Mouse (Mus musculus) MEL (cell line): ENCODE data around the gene Palm3. TPM values are rescaled to one million over a fixed set of nuclear protein-coding genes. Genes with fewer than 3 reads are reported as not detected.
A peak's percentile ranks its signal among the peaks of the same experiment; 100 is the strongest.

Source experiments
- DNase-seq: peaks from one replicate; pipeline ENCODE4 v3.0.0; 2011; ENCODE audit warnings: low read depth, low spot score
- H3K27ac ChIP-seq: 2 replicates; pipeline ENCODE4 v1.5.1; 2012; ENCODE audit warnings: low read depth, mild to moderate bottlenecking, control low read depth, low read length, moderate library complexity; ENCODE audit not compliant: control insufficient read depth
- H3K27me3 ChIP-seq, 2 experiments: fragments of 150-350 bp in 1 of 2; sonication (generic) in 1 of 2; 2 replicates each; pipeline ENCODE4 v1.6.1; 2012; ENCODE audit warnings: low read length in 2 of 2, mild to moderate bottlenecking in 2 of 2, improper control_type of control experiment in 1 of 2, moderate library complexity in 1 of 2; ENCODE audit not compliant: insufficient read depth in 2 of 2, control insufficient read depth in 1 of 2
- H3K36me3 ChIP-seq, 2 experiments: 2 replicates each; pipeline ENCODE4 v1.6.1; 2012 to 2014; ENCODE audit warnings: low read length in 2 of 2, improper control_type of control experiment in 1 of 2, inconsistent platforms in 1 of 2, mild to moderate bottlenecking in 1 of 2; ENCODE audit not compliant: insufficient read depth in 2 of 2, control insufficient read depth in 1 of 2
- H3K4me1 ChIP-seq, 2 experiments: fragments of 150-350 bp in 1 of 2; sonication (generic) in 1 of 2; 2 replicates each; pipeline ENCODE4 v1.6.1; 2012; ENCODE audit warnings: low read length in 2 of 2, improper control_type of control experiment in 1 of 2, mild to moderate bottlenecking in 1 of 2; ENCODE audit not compliant: insufficient read depth in 2 of 2, control insufficient read depth in 1 of 2
- H3K4me3 ChIP-seq, 2 experiments: fragments of 150-350 bp in 1 of 2; sonication (generic) in 1 of 2; 2 replicates each; pipeline ENCODE4 v1.5.1; 2012; ENCODE audit warnings: low read depth in 2 of 2, low read length in 2 of 2, mild to moderate bottlenecking in 2 of 2, moderate library complexity in 2 of 2, control low read depth in 1 of 2, improper control_type of control experiment in 1 of 2; ENCODE audit not compliant: control insufficient read depth in 1 of 2, insufficient read depth in 1 of 2
- H3K79me2 ChIP-seq: 2 replicates; pipeline ENCODE4 v1.6.1; 2012; ENCODE audit warnings: mild to moderate bottlenecking, low read length, moderate library complexity; ENCODE audit not compliant: control insufficient read depth, poor library complexity, insufficient read depth
- H3K9ac ChIP-seq: 2 replicates; pipeline ENCODE4 v1.6.1; 2012; ENCODE audit warnings: low read depth, mild to moderate bottlenecking, control low read depth, low read length, moderate library complexity; ENCODE audit not compliant: control insufficient read depth, poor library complexity, severe bottlenecking
- H3K9me3 ChIP-seq: fragments of 150-350 bp; sonication (generic); replicated peaks from 2 replicates; pipeline ENCODE4 v1.6.1; 2012; ENCODE audit warnings: mild to moderate bottlenecking, low read length, improper control_type of control experiment, moderate library complexity; ENCODE audit not compliant: insufficient read depth
- CHD1 ChIP-seq: IDR thresholded peaks from 2 replicates; pipeline ENCODE4 v1.6.1; 2012; ENCODE audit warnings: low read depth, mild to moderate bottlenecking, inconsistent platforms, low read length, improper control_type of control experiment
- EP300 ChIP-seq, 2 experiments: IDR thresholded peaks; 2 replicates each; pipeline ENCODE4 v1.6.1; 2011; ENCODE audit warnings: improper control_type of control experiment in 2 of 2, low read length in 2 of 2, low read depth in 1 of 2, mild to moderate bottlenecking in 1 of 2
- ETS1 ChIP-seq: IDR thresholded peaks from 2 replicates; pipeline ENCODE4 v1.6.1; 2012; ENCODE audit warnings: low read depth, mild to moderate bottlenecking, inconsistent platforms, low read length, improper control_type of control experiment, moderate library complexity
- GABPA ChIP-seq: IDR thresholded peaks from 2 replicates; pipeline ENCODE4 v1.6.1; 2012; ENCODE audit warnings: low read depth, mild to moderate bottlenecking, inconsistent platforms, low read length, improper control_type of control experiment, moderate library complexity
- GATA1 ChIP-seq: IDR thresholded peaks from 2 replicates; pipeline ENCODE4 v1.6.1; 2011; ENCODE audit warnings: low read depth, low read length, improper control_type of control experiment
- HCFC1 ChIP-seq: IDR thresholded peaks from 2 replicates; pipeline ENCODE4 v1.6.1; 2012; ENCODE audit warnings: low read depth, mild to moderate bottlenecking, inconsistent platforms, low read length, improper control_type of control experiment, moderate library complexity
- JUND ChIP-seq: IDR thresholded peaks from 2 replicates; pipeline ENCODE4 v1.6.1; 2011; ENCODE audit warnings: low read depth, mild to moderate bottlenecking, improper control_type of control experiment, low read length
- KAT2A ChIP-seq: conservative IDR thresholded peaks from 2 replicates; pipeline ENCODE4 v1.6.1; 2012; ENCODE audit warnings: low read depth, low read length, improper control_type of control experiment, inconsistent platforms
- MAX ChIP-seq: IDR thresholded peaks from 2 replicates; pipeline ENCODE4 v1.6.1; 2011; ENCODE audit warnings: low read length, improper control_type of control experiment
- MAZ ChIP-seq: IDR thresholded peaks from 2 replicates; pipeline ENCODE4 v1.6.1; 2012; ENCODE audit warnings: low read depth, mild to moderate bottlenecking, inconsistent platforms, low read length, improper control_type of control experiment
- MYB ChIP-seq: IDR thresholded peaks from 2 replicates; pipeline ENCODE4 v1.6.1; 2011; ENCODE audit warnings: mild to moderate bottlenecking, low read depth, low read length, improper control_type of control experiment
- MYC ChIP-seq: IDR thresholded peaks from 2 replicates; pipeline ENCODE4 v1.6.1; 2011; ENCODE audit warnings: low read depth, mild to moderate bottlenecking, low read length, improper control_type of control experiment, moderate library complexity
- POLR2AphosphoS5 ChIP-seq: IDR thresholded peaks from 2 replicates; pipeline ENCODE4 v1.6.1; 2012; ENCODE audit warnings: low read depth, borderline replicate concordance, mild to moderate bottlenecking, inconsistent platforms, low read length, moderate library complexity, mixed read lengths
- RCOR1 ChIP-seq: IDR thresholded peaks from 2 replicates; pipeline ENCODE4 v1.6.1; 2012; ENCODE audit warnings: low read depth, mild to moderate bottlenecking, inconsistent platforms, low read length, improper control_type of control experiment
- USF2 ChIP-seq, 2 experiments: IDR thresholded peaks; 2 replicates each; pipeline ENCODE4 v1.6.1; 2011 to 2012; ENCODE audit warnings: improper control_type of control experiment in 2 of 2, low read length in 2 of 2, borderline replicate concordance in 1 of 2, inconsistent platforms in 1 of 2, low read depth in 1 of 2, mild to moderate bottlenecking in 1 of 2; ENCODE audit not compliant: insufficient read depth in 1 of 2
- ZNF384 ChIP-seq: IDR thresholded peaks from 2 replicates; pipeline ENCODE4 v1.6.1; 2012; ENCODE audit warnings: low read depth, mild to moderate bottlenecking, inconsistent platforms, low read length, improper control_type of control experiment
- polyA plus RNA-seq, 2 experiments: library from polyadenylated mRNA; stranded (reverse) in 1 of 2; unstranded in 1 of 2; fragments of >175 nt in 1 of 2; fragments of >200 nt in 1 of 2; gene quantifications; 2 replicates each; pipeline versions ENCODE4 v1.2.1 to v1.2.4; 2012; ENCODE audit warnings: low replicate concordance in 2 of 2, low read depth in 1 of 2; ENCODE audit not compliant: insufficient read length in 2 of 2, insufficient read depth in 1 of 2, missing spikeins in 1 of 2
- total RNA-seq: library from RNA; depleted of rRNA; stranded (reverse); fragments of 300-350 nt; gene quantifications from 2 replicates; pipeline ENCODE4 v1.2.3, GENCODE M21; 2012

Gene Palm3
- total and polyA plus RNA-seq, 3 experiments: 0.65 to 3.6 TPM; not detected in 1

- TF ChIP-seq JUND (no peak), KAT2A (no peak), ETS1 (peak; percentile 41; the same call in 1 of the 2 replicates), ZNF384 (no peak), USF2 (IDR thresholded peaks at IDR 0.05; ENCODE audit: borderline replicate concordance in 1 of 2, insufficient read depth in 1 of 2, low read depth in 1 of 2, low read length in 2 of 2) (no peak), POLR2AphosphoS5 (no peak)
- TF ChIP-seq, all 39 proteins: peak for 19
Observed at GRCm38 (mm10) chr8:84042066-84042947, 21.0 kb downstream of the Palm3 start, which contains the start of gene Il27ra (continued).

DNA sequence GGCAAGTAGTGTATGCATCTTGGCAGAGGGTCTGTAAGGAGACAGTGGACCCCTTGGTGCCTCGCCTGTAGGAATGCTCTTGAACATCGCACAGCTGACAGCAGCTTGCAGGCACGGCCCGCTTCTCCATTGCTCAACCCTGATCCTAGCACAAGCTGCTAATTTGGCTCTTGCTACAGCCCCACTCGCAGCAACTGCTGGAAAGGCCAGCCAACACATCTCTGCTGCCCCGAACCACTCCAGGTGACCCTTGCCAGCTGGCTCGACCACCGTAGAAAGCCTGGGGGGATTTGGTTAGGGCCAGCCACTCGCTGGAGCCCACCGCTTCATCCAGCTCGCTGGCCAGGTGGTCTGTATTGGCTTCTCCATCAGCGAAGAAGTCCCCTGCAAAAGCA, 21.7 kb downstream of the Palm3 start:
- Histone ChIP-seq H3K4me1 (peaks cover 0 to 19% of the 10 kb centered on the region in 2 experiments; a peak in 3 of 4 replicates), H3K9ac (peak overlapping the region; percentile 92), H3K4me3 (peak overlapping the region; percentile 87 to 89), H3K36me3 (peaks cover 2 to 4% of the 10 kb centered on the region in 2 experiments; a peak in 3 of 4 replicates), H3K79me2 (peaks cover 16% of the 10 kb centered on the region), H3K27me3 (no peaks in the 10 kb centered on the region), H3K9me3 (no peaks in the 10 kb centered on the region), H3K27ac (no peak overlapping the region)
- TF ChIP-seq HCFC1: no peak
- no peak for TF ChIP-seq MAZ
- TF ChIP-seq RCOR1: no peak
- TF ChIP-seq GABPA: no peak
- no peak for TF ChIP-seq MYC
- no peak for TF ChIP-seq MAX
- no peak for TF ChIP-seq CHD1
- TF ChIP-seq KAT2A: no peak
- no peak for TF ChIP-seq GATA1
- no peak for TF ChIP-seq MYB
- DNase-seq: no peak

DNA sequence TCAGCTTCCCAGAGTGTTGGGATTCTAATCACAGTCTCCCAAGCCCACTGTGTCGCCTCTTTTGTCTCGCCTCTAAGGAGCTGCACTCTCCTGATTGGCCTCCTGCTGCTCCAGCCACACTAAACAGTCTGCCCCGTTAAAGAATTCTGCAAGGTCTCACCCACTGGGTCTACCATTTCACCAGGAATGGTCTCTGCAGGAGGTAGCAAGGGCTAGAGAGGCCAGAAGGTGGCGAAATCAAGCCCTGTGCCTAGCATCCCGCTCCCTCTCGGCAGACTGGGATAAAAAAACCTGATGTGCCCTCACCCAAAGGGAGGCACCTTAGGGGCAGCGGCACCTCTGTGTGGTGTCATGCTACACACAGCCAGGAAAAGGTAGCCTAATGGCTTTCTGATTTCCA, 22.8 kb downstream of the Palm3 start:
- Histone ChIP-seq H3K27me3 (no peaks in the 10 kb centered on the region), H3K36me3 (peaks cover 0 to 4% of the 10 kb centered on the region in 2 experiments; a peak in 1 of 4 replicates), H3K27ac (no peak overlapping the region), H3K4me3 (no peak overlapping the region), H3K79me2 (peaks cover 16% of the 10 kb centered on the region), H3K4me1 (peaks cover 0 to 19% of the 10 kb centered on the region in 2 experiments; a peak in 3 of 4 replicates), H3K9me3 (no peaks in the 10 kb centered on the region), H3K9ac (no peak overlapping the region)
- TF ChIP-seq GABPA: no peak
- no peak for TF ChIP-seq EP300 (IDR thresholded peaks at IDR 0.05; ENCODE audit: low read depth in 1 of 2, low read length in 2 of 2)
- DNase-seq: no peak
